ENCODE assay signal across 7 mouse cellular contexts in the genomic region with DNA sequence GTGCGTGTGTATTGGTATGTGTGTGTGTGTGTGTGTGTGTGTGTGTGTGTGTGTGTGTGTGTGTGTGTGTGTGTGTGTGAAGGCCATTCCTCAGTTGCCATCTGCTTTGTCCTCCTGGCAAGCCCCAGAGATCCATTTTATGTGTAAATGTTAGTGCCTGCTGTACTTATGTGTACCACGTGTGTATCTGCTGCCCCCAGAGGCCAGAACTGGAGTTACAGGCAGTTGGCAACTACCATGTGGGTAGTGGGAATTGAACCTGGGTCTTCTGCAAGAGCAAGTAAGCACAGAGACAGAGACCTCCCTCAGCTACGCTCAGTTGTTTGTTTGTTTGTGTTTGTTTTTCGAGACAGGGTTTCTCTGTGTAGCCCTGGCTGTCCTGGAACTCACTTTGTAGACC. TPM values are rescaled to one million over a fixed set of nuclear protein-coding genes. Genes with fewer than 3 reads are reported as not detected.
A peak's percentile ranks its signal among the peaks of the same experiment; 100 is the strongest.
DNase-seq lines count a peak whose midpoint lies in the region; ATAC-seq and TF ChIP-seq lines count a peak whose summit lies in the region.

No protein-coding gene starts in this region.

- no peak overlapping the region for H3K4me2 ChIP-seq in midbrain, embryonic 14.5 days (ENCODE audit: low read length)
- H3K4me2 ChIP-seq in midbrain, embryonic 16.5 days (ENCODE audit: low read length) = no peak overlapping the region

- WGBS in midbrain, embryonic 14.5 days = 52% methylated on average over 4 of the region's 4 CpGs
- 53% methylated on average over 4 of the region's 4 CpGs for WGBS in midbrain, embryonic 16.5 days

- H3K4me3 ChIP-seq in midbrain, embryonic 14.5 days (replicated peaks; ENCODE audit: low read depth, low read length) = no peak overlapping the region
- H3K4me3 ChIP-seq in midbrain, embryonic 16.5 days (ENCODE audit: low read depth, low read length) = no peak overlapping the region
- no peak overlapping the region for H3K4me3 ChIP-seq in cortical plate, adult 2 months (ENCODE audit: insufficient read depth, low read length)

- H3K36me3 ChIP-seq in midbrain, embryonic 14.5 days (ENCODE audit: control insufficient read depth, insufficient read depth, low read length) = no peaks in the 10 kb centered on the region
- no peaks in the 10 kb centered on the region for H3K36me3 ChIP-seq in midbrain, embryonic 16.5 days (ENCODE audit: control insufficient read depth, insufficient read depth, low read length)

- no peak overlapping the region for H3K9ac ChIP-seq in midbrain, embryonic 14.5 days (replicated peaks; ENCODE audit: low read length)
- no peak overlapping the region for H3K9ac ChIP-seq in midbrain, embryonic 16.5 days (ENCODE audit: low read depth, low read length)

- no peak for TF ChIP-seq POLR2A in cortical plate, adult 2 months (IDR thresholded peaks at IDR 0.05; ENCODE audit: extremely low read depth, insufficient read depth, low read length)

- ATAC-seq in midbrain, embryonic 14.5 days (ENCODE audit: low FRiP score, low TSS enrichment) = no peak
- ATAC-seq in midbrain, embryonic 16.5 days = no peak

- H3K9me3 ChIP-seq in midbrain, embryonic 14.5 days (ENCODE audit: control insufficient read depth, low read length) = no peaks in the 10 kb centered on the region
- no peaks in the 10 kb centered on the region for H3K9me3 ChIP-seq in midbrain, embryonic 16.5 days (replicated peaks; ENCODE audit: control insufficient read depth, low read length, poor library complexity, severe bottlenecking)

- H3K27ac ChIP-seq in midbrain, embryonic 14.5 days (replicated peaks; ENCODE audit: low read depth, low read length) = no peak overlapping the region
- H3K27ac ChIP-seq in midbrain, embryonic 16.5 days (ENCODE audit: low read length) = no peak overlapping the region
- H3K27ac ChIP-seq in cortical plate, adult 2 months (ENCODE audit: insufficient read depth, low read length) = no peak overlapping the region

- H3K4me1 ChIP-seq in midbrain, embryonic 14.5 days (ENCODE audit: control insufficient read depth, insufficient read depth, low read length) = no peaks in the 10 kb centered on the region
- peaks cover 3% of the 10 kb centered on the region; the same call in 1 of the 2 replicates for H3K4me1 ChIP-seq in midbrain, embryonic 16.5 days (ENCODE audit: control insufficient read depth, insufficient read depth, low read length)
- H3K4me1 ChIP-seq in cortical plate, adult 2 months (ENCODE audit: control insufficient read depth, insufficient read depth, low read length) = no peaks in the 10 kb centered on the region

- DNase-seq in midbrain, embryonic 14.5 days = peak; percentile 77
- peak; percentile 62 for DNase-seq in adrenal gland, adult 2 months
- DNase-seq in kidney, adult 9 months = peak; percentile 81
- peak; percentile 81 for DNase-seq in lung, postnatal 10 days
- DNase-seq in spleen, postnatal 10 days (ENCODE audit: low spot score in 2 of 2) = peak; percentile 45 to 83

- peak; percentile 67 for TF ChIP-seq CTCF in cortical plate, adult 2 months (IDR thresholded peaks at IDR 0.05; ENCODE audit: extremely low read depth, insufficient read depth, low read length)

- no peaks in the 10 kb centered on the region for H3K27me3 ChIP-seq in midbrain, embryonic 14.5 days (ENCODE audit: control insufficient read depth, insufficient read depth, low read length)
- no peaks in the 10 kb centered on the region for H3K27me3 ChIP-seq in midbrain, embryonic 16.5 days (ENCODE audit: control insufficient read depth, insufficient read depth, low read depth, low read length)

RNA-seq across cellular contexts. Expression of gene Ephb4, which starts 31.2 kb away (rescaled TPM):
- 3.4 and 8.5 TPM in 2 replicates for polyA plus RNA-seq in midbrain, embryonic 14.5 days (2014; fragmentation: Nextera tagmentation; extraction: Ambion mirVana)
- 4.8 and 6.0 TPM in 2 replicates for polyA plus RNA-seq in midbrain, embryonic 16.5 days (2015; fragmentation: Nextera tagmentation; extraction: Ambion mirVana)
- 10 to 100 TPM; 44.3 to 68.9 TPM for total RNA-seq in adrenal gland, adult 2 months (2021)
- polyA plus RNA-seq in adrenal gland, adult 2 months (2012; rRNA removed) = 54.6 and 59.9 TPM in 2 replicates
- 5.8 and 5.9 TPM in 2 replicates for polyA plus RNA-seq in cortical plate, adult 2 months (2012; rRNA removed)

RNA-seq across cellular contexts. Expression of gene Slc12a9, which starts 47.8 kb away (rescaled TPM):
- 17.1 and 18.6 TPM in 2 replicates for polyA plus RNA-seq in midbrain, embryonic 14.5 days (2014; fragmentation: Nextera tagmentation; extraction: Ambion mirVana)
- polyA plus RNA-seq in midbrain, embryonic 16.5 days (2015; fragmentation: Nextera tagmentation; extraction: Ambion mirVana) = 26.8 and 27.3 TPM in 2 replicates
- 10 to 100 TPM in 1 of 2 experiments, 1 to 10 TPM in 1; 7.3 to 12.4 TPM for total RNA-seq in adrenal gland, adult 2 months (2021)
- 30.4 and 33.0 TPM in 2 replicates for polyA plus RNA-seq in adrenal gland, adult 2 months (2012; rRNA removed)
- polyA plus RNA-seq in cortical plate, adult 2 months (2012; rRNA removed) = 34.0 and 35.2 TPM in 2 replicates
